Mouse (Mus musculus): ENCODE results near the gene Agfg2. TPM values are rescaled to one million over a fixed set of nuclear protein-coding genes. Genes with fewer than 3 reads are reported as not detected.
"Not testable (repeated sequence)": the region's sequence is repeated elsewhere in the genome, so short reads cannot be mapped to it uniquely, and the experiment has no call there.

Gene Agfg2
- polyA plus RNA-seq, 1 experiment = 17.8 TPM

DNA sequence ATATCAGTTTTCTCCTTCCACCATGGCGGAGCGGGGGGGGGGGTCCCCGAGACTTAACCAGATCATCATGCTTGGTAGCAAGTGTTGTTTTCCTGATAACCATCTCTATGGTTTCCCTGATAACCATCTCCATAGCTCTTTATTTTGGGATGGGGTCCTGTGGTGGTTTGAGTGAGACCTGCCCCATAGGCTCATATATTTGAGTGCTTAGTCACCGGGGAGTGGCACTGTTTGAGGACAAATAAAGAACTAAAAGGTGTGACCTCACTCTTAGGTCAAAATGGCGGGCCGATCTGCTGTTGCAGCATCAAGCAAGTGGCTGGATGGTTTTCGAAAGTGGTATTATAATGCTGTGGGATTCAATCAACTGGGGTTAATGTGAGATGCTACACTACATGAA, 69.2 kb downstream of the Agfg2 start:
- TF ChIP-seq POLR2A (IDR thresholded peaks at IDR 0.05; ENCODE audit: borderline replicate concordance, extremely low read depth, insufficient read depth, insufficient read length, poor library complexity, severe bottlenecking) = no peak
- TF ChIP-seq CTCF (IDR thresholded peaks at IDR 0.05; ENCODE audit: borderline replicate concordance, extremely low read depth, insufficient read depth, insufficient read length) = no peak
- no peak for DNase-seq (ENCODE audit: low read depth)

DNA sequence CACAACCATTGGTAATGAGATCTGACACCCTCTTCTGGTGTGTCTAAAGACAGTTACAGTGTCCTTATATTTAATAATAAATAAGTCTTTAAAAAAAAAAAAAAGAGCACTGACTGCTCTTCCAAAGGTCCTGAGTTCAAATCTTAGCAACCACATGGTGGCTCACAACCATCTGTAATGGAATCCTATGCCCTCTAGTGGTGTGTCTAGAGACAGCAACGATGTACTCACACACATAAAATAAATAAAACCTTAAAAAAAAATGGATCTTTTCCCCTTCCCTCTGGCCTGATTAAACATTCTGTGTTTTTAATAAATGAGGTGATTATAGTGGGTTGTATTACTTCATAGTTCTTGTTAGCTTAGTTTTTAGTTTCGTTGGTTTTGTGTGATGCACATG, 69.6 kb downstream of the Agfg2 start:
- DNase-seq (ENCODE audit: low read depth) = not testable (repeated sequence)

DNA sequence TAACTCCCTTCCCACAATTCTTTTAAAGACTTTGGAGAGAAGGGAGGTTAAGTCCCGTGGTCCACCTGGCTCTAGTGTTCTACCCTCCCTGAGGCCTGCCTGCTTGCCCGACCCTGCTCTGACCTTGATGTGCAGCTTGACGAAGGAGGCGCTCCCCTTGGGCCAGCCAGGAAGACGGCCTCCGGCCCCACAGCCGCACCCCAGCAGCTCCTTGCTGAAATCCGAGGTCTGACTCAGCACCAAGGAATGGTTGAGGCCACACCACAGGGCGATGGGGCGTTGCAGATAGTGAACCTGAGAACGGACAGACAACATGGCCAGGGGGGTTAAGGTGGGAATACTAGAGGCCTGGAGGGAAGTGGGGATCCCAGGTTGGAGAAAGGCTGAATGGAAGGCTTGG, 71.0 kb downstream of the Agfg2 start, which contains the start of gene Pcolce:
TSS of gene Pcolce (minus strand) at position 235 of the 400 bp plus-strand sequence.
- no peak for DNase-seq (ENCODE audit: low read depth)
- TF ChIP-seq CTCF (IDR thresholded peaks at IDR 0.05; ENCODE audit: borderline replicate concordance, extremely low read depth, insufficient read depth, insufficient read length) (no peak), POLR2A (IDR thresholded peaks at IDR 0.05; ENCODE audit: borderline replicate concordance, extremely low read depth, insufficient read depth, insufficient read length, poor library complexity, severe bottlenecking) (no peak)

DNA sequence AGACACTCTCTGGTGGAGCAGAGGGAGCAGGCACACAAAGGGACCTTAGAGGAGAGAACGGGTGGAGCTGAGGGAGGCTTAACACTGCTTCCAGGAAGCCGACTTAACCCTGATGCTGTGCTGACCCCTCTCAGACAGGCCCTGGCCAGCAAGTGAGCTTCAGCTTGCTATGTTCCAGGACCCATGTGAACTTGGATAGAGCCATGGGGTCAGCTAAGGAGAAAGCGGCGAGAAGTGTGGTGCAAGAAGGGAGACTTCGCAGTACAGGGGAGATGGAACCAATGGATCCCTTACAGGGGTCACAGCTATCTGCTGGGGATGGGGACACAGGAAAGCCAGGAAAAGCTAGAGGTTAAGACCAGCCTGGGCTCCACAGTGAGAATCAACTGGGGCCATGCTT, 71.5 kb downstream of the Agfg2 start:
- DNase-seq (ENCODE audit: low read depth) = no peak
- no peak for TF ChIP-seq CTCF (IDR thresholded peaks at IDR 0.05; ENCODE audit: borderline replicate concordance, extremely low read depth, insufficient read depth, insufficient read length)

DNA sequence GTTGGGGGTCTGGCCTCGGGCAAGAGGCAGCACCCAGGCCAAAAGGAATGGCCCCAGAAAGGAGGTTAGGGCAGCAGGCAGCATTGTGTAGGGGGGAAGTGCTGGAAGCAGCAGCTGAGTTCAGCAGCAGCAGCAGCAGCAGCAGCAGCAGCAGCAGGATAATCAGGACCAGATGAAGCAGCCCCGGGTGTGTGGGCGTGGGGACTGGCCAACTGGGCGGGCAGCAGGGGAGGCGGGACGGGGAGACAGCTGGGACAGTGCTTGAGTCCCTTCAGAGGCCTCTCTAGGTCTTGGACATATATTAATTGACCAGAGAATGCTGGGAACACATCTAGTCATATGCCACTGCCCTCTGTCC, 73.3 kb downstream of the Agfg2 start:
- TF ChIP-seq CTCF (IDR thresholded peaks at IDR 0.05; ENCODE audit: borderline replicate concordance, extremely low read depth, insufficient read depth, insufficient read length) = no peak
- TF ChIP-seq POLR2A (IDR thresholded peaks at IDR 0.05; ENCODE audit: borderline replicate concordance, extremely low read depth, insufficient read depth, insufficient read length, poor library complexity, severe bottlenecking) = no peak
- DNase-seq (ENCODE audit: low read depth) = no peak

DNA sequence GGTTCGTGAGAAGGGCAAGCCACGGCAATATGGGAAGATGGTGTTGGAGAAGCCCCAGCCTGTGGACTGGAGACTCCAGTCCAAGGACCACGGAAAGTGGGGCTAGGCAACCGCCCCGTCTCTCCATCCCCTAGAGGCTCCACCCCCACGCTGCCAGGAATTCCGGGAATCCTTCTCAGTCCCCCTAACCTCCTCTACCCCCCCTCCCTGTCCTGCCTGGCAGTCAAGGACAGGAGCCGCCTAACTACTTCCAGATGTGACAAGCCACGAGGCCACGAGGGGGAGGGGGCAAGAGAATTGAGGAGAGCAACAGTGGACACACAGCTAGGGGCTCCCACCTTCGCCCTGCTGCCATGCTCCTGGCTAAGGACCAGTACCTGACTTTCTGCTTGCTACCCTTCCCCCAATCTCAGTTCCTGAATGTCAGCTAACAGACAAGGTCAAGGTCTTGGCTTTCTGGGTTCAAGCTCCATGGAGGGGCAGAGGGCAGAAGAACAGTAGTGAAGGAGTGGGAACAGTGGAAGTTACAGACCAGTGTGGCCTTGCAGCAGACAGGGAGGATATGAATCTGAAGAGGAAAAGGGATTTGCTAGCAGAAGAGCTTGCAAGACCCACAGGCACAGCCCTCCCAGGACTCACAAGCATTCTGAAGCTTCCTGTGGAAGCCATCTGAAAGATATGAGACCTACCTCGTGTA, 73.8 kb downstream of the Agfg2 start:
- no peak for DNase-seq (ENCODE audit: low read depth)
- TF ChIP-seq POLR2A (IDR thresholded peaks at IDR 0.05; ENCODE audit: borderline replicate concordance, extremely low read depth, insufficient read depth, insufficient read length, poor library complexity, severe bottlenecking) (no peak), CTCF (IDR thresholded peaks at IDR 0.05; ENCODE audit: borderline replicate concordance, extremely low read depth, insufficient read depth, insufficient read length) (no peak)

DNA sequence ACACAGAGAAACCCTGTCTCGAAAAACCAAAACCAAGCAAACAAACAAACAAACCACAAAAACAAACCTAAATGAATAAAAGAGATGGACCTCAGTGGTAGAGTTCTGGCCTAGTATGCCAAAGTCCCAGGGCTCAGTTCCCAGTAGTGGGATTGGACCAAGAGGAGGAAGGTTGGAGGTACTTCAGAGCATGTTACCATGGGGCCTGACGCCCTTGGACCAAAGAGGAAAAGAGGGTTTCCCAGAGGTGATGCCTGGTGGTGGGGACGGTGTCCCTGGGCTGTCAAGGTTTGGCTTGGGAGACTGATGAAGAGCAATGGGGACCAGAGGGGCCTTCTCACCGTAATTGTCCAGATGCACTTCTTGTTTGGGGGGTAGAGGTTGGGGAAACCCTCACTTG, 74.5 kb downstream of the Agfg2 start:
- no peak for DNase-seq (ENCODE audit: low read depth)
- TF ChIP-seq CTCF (IDR thresholded peaks at IDR 0.05; ENCODE audit: borderline replicate concordance, extremely low read depth, insufficient read depth, insufficient read length) = no peak
- no peak for TF ChIP-seq POLR2A (IDR thresholded peaks at IDR 0.05; ENCODE audit: borderline replicate concordance, extremely low read depth, insufficient read depth, insufficient read length, poor library complexity, severe bottlenecking)

DNA sequence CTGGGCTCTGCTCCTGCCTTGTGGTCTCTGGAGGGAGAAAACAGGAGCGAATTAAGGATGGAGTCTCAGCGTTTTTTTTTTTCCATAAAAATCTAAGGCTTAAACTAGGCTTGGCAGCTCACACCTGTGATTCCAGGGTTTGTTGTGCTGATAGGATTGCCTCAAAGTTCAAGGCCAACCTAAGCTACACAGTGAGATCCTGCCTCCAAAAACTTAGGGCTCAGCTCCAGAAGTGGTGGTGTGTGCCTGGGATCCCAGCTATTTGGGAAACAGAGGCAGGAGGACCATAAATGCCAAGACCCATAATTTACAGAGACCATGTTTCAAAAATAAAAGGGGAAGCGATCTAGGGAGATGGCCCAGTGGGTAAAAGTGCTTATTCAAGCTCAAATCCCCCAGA, 75.2 kb downstream of the Agfg2 start:
- DNase-seq (ENCODE audit: low read depth) = no peak

DNA sequence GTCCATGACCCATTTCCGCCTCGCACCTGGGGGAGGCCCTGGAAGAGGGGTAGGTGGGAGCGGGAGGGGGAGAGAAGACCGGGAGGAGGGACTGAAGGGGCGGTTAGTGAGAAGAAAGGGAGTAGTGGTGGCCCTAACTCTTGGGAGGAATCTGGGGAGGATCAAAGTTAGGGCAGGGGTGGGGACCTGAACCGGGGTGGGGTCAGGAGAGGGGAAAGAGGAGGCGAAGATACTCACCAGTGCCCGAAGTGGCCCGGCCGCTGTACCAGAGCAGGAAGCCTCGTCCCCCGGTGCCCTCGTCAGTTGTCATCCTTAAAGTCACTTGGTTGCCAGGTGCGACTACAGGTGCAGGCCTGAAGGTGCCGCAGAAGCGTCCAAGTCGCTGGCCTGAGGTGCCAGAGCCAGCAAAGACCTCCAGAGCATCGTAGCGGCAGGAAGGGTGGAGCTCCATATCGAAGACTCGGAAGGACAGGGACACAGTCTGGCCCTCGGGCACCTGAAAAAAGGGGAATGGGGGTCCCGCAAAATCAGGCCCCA, 75.8 kb downstream of the Agfg2 start:
- DNase-seq (ENCODE audit: low read depth) = no peak
- TF ChIP-seq CTCF (IDR thresholded peaks at IDR 0.05; ENCODE audit: borderline replicate concordance, extremely low read depth, insufficient read depth, insufficient read length) (no peak), POLR2A (IDR thresholded peaks at IDR 0.05; ENCODE audit: borderline replicate concordance, extremely low read depth, insufficient read depth, insufficient read length, poor library complexity, severe bottlenecking) (no peak)

More for the DNA sequence above, 75.2 kb downstream of the Agfg2 start:
- no peak for TF ChIP-seq POLR2A (IDR thresholded peaks at IDR 0.05; ENCODE audit: borderline replicate concordance, extremely low read depth, insufficient read depth, insufficient read length, poor library complexity, severe bottlenecking)
- TF ChIP-seq CTCF (IDR thresholded peaks at IDR 0.05; ENCODE audit: borderline replicate concordance, extremely low read depth, insufficient read depth, insufficient read length) = no peak

DNA sequence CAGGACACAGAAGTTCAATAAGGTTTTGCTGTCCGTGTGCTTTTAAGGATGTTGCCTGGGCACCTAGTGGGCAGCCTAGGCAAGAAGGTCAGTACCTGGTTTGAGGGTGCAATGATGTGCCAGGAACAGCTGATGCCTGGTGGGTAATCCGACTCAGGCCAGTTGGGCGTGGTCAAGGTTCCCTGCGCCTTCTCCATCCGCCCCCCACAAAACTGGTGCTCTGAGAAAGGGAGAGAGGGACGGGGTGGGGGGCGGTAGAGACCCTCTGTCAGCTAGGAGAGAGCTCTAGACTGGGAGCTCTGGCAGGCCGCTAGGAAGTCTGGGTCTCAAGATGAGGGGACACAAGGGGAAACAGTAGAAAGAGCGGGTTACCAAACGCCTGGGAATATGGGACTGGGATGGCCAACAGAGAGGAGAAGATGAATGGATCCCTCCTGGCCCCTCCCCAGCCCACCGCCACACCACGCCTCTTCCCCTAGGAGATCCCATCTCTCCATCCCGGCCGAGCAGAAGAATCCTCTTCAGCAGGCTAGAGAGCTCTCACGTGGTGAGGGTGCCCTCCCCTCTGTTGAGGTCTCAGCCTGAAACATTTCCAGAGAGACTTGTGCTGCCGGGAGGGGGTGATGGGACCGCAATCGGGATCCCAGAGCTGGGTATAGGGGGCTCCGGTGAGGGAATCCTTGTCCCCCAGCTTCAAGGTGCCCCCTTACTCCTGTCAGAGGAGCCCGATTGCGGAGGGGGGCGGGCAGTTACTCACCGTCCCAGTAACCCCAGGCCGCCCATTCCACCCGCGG, 76.5 kb downstream of the Agfg2 start:
- TF ChIP-seq CTCF (IDR thresholded peaks at IDR 0.05; ENCODE audit: borderline replicate concordance, extremely low read depth, insufficient read depth, insufficient read length) (no peak), POLR2A (IDR thresholded peaks at IDR 0.05; ENCODE audit: borderline replicate concordance, extremely low read depth, insufficient read depth, insufficient read length, poor library complexity, severe bottlenecking) (no peak)
- DNase-seq (ENCODE audit: low read depth) = no peak

DNA sequence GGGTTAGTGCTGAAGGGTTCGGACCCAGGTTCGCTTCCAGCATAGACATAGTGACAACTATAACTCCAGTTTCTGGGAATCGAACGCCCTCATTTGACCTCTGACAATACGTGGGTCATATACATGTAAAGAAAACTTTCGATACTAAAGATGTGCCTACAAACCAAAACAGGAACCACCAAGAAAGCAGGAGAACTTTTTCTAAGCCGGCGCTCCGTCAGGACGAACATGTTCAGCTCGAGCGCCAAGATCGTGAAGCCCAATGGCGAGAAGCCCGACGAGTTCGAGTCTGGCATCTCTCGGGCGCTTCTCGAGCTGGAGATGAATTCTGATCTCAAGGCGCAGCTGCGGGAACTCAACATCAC, 83.2 kb downstream of the Agfg2 start:
- no peak for DNase-seq (ENCODE audit: low read depth)
- TF ChIP-seq CTCF (IDR thresholded peaks at IDR 0.05; ENCODE audit: borderline replicate concordance, extremely low read depth, insufficient read depth, insufficient read length) = no peak
- no peak for TF ChIP-seq POLR2A (IDR thresholded peaks at IDR 0.05; ENCODE audit: borderline replicate concordance, extremely low read depth, insufficient read depth, insufficient read length, poor library complexity, severe bottlenecking)
